Mouse (Mus musculus) ZHBTc4 (cell line): Measurements from ENCODE around the gene Gm9903.

Experiments used
- DNase-seq: peaks from one replicate; pipeline ENCODE4 v3.0.0-alpha.2; 2011; ENCODE audit warnings: low read depth, low spot score

Gene Gm9903

GRCm38 (mm10) chr5:33640652-33641051 is 10.9 kb downstream of the Gm9903 start:
- DNase-seq = peak; percentile 74

GRCm38 (mm10) chr5:33651017-33651416 is 21.3 kb downstream of the Gm9903 start:
- DNase-seq = no peak

DNA sequence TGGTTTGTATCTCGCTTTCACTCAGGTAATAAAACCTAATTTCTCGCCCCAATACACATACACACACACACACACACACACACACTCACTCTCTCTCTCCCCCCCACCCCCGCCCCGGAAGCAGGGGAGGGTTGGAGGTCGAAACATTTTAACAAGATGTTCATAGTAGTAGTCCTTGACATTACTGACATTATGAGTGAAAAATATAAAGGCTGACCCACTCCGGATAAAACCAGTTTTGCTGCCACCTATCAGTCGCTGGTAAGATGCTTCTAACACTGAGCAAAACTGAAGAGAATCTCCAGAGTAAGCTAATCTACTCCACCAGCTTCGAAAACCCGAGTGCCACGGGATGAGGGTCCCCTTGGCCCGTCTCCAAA is 21.8 kb downstream of the Gm9903 start:
- no peak for DNase-seq

- DNase-seq = peak; percentile 99
Observed at GRCm38 (mm10) chr5:33651921-33652782, 22.4 kb downstream of the Gm9903 start, which contains the start of gene Slbp. TSS of gene Slbp (minus strand) at chr5:33652574.

DNA sequence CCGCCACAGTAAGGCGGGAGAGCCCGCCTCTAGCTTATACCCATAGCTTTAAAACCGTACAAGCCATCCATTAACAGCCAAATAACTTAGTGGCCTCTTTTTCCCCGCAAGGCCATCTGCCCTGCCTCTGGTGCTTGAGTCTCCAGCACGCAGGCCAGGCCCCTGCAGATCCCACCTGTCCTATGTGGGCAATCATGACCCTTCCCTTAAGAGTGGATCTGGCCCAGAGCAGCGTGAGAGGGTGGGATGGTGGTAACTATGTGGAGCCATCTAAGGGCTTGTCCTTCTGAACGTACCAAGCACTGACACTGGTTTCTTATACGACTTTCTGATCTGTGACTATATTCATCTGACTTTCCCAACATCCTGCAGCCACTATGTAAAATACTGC is 23.1 kb downstream of the Gm9903 start:
- no peak for DNase-seq

DNA sequence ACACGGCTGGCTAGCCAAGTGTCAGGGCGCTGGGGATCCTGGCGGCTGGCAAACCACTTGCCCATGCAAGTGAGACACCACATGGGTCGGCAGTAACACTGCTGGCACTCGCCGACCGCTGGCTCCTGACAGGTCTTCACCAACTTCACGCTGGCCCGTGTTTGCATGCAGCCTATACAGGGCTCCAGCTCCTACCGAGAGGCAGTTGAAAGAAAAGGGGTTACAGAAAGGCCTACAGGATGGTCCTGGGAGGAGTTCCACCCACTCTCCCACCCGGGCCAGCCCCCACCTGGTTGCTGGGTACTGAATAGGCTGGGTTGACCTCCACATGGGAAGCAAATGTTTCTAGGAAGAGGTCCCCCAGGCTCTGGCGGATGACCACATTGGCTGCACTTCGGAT is 24.7 kb downstream of the Gm9903 start:
- DNase-seq = no peak

GRCm38 (mm10) chr5:33655251-33655840 is 25.6 kb downstream of the Gm9903 start:
- no peak for DNase-seq

DNA sequence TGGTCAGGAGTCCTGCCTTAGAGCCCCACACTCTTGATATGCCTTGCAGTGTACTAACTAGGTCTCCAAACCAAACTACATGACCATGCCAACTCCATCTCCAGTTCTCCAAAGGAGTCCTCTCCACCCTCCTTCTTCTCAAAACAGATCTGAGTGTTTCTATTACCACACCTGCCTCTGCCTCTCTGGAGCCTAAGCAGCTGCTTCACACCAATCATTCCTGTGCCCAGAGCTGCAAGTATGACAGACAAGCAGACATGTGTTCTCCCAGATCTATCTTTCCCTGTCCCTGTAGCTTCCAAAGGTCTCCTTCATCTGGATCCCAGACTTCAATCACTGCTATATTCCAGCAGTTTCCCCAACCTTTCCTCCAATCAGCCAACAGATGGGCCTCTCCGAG is 27.0 kb downstream of the Gm9903 start:
- DNase-seq = no peak

DNA sequence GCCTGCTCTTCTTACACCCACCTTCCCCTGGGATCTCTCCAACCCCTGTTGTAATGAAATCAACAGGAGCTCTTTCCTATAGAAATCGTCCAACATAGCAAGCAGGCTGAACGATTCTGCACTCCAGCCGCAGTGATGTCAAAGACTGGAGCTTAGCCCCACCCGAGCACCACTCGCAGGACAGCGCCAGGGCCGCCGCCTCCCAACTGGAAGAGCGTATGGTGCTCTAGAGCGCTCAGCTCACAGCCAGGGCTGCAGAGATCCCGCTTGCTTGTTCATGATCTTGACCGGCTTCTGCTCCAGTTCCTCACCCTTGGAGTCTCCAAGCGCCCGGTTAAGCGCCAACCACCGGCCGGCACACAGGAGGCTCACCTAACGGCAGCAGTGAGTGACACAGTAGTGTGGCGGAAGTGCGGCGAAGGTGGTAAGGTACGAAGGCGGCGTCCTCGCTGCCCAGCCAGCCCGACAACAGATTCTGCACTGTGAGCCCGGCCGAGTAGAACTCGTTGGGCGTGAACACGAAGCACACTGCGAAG is 27.6 kb downstream of the Gm9903 start:
- peak; percentile 78 for DNase-seq

- DNase-seq = peak; percentile 99
Observed at GRCm38 (mm10) chr5:33657787-33658663, 28.3 kb downstream of the Gm9903 start, which contains the start of the genes Tacc3 and Tmem129. TSS of gene Tacc3 (plus strand) at chr5:33658128. TSS of gene Tmem129 (minus strand) at chr5:33658416.

- DNase-seq = no peak
Observed at GRCm38 (mm10) chr5:33658664-33659050, 28.9 kb downstream of the Gm9903 start.

GRCm38 (mm10) chr5:33668223-33668622 is 38.5 kb downstream of the Gm9903 start:
- DNase-seq = peak; percentile 62

DNA sequence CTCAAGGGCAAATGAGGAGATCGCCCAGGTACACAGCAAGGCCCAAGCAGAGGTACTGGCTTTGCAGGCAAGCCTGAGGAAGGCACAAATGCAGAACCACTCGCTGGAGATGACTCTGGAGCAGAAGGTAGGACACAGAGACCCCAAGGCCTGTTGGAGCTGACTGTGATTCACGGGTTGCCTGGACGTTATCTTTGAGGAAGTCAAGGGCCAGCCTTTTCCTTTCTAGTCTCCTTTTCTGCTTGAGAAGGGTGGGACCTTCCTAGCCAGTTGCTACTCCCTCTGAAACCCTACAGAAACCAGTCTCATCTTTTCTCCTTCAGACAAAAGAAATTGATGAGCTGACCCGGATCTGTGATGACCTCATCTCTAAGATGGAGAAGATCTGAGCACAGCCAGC is 41.9 kb downstream of the Gm9903 start:
- no peak for DNase-seq

- no peak for DNase-seq
Observed at GRCm38 (mm10) chr5:33674439-33674838, 44.7 kb downstream of the Gm9903 start.

GRCm38 (mm10) chr5:33675964-33676363 is 46.2 kb downstream of the Gm9903 start:
- peak; percentile 70 for DNase-seq

- no peak for DNase-seq
Observed at GRCm38 (mm10) chr5:33678244-33678643, 48.5 kb downstream of the Gm9903 start.

- DNase-seq = no peak
Observed at GRCm38 (mm10) chr5:33681044-33681443, 51.3 kb downstream of the Gm9903 start.
